Mouse (Mus musculus) stomach, postnatal 0 days (tissue): ENCODE data around the gene Fpgt.

ENCODE experiments used
- CTCF ChIP-seq: IDR thresholded peaks from 2 replicates; pipeline ENCODE4 v1.5.1; 2016; ENCODE audit warnings: antibody characterized with exemption, low read depth, mild to moderate bottlenecking, moderate library complexity
- EP300 ChIP-seq: optimal IDR thresholded peaks from 2 replicates; pipeline ENCODE3; 2016; ENCODE audit warnings: antibody characterized with exemption

DNA sequence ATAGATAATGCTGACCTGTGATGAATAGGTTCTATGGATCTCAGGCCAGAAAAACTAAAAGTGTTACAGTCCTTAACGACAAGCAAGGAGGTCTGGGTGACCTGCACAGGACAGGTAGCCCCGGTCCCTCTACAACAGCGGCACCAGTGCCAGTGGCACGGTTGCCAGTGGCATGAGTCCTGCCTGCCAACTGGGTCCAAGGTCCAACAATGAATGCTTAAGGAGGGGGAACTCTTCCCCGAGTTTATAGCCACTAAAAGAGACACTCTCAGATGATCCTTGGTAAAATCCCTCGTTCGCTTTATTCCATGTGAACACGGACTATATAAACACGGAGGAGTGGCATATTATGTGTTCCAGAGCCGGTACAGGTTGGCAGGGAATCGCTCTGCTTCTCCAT, 47.8 kb upstream of the Fpgt start:
- TF ChIP-seq CTCF (no peak), EP300 (no peak)
